Mouse (Mus musculus) brain, embryonic 14.5 days (tissue): ENCODE measurements around the gene Sesn1.

Experiments used
- CTCF ChIP-seq: fragments of 200-500 bp; IDR thresholded peaks from 2 replicates; pipeline ENCODE4 v1.5.1; 2012; ENCODE audit warnings: inconsistent platforms, mild to moderate bottlenecking, moderate library complexity, borderline replicate concordance; ENCODE audit not compliant: insufficient read depth, insufficient read length; ENCODE audit errors: extremely low read depth
- POLR2A ChIP-seq: fragments of 200-500 bp; IDR thresholded peaks from 2 replicates; pipeline ENCODE4 v1.6.1; 2012; ENCODE audit warnings: mild to moderate bottlenecking, inconsistent platforms, borderline replicate concordance; ENCODE audit not compliant: poor library complexity, insufficient read depth, insufficient read length, severe bottlenecking; ENCODE audit errors: extremely low read depth

DNA sequence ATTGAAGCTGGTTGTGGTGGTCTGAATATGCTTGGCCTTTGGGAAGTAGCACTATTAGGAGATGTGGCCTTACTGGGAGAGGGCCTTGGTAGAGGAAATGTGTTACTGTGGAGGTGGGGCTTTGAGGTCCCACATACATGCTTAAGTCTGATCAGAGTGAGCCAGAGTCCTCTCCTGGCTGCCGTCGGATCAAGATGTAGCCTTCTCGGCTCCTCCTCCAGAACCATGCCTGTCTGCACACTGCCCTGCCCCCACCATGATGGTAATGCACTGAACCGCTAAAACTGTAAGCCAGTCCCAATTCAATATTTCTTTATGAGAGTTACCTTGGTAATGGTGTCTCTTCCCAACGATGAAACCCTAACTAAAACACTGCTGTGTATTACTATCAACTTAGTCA, 19.5 kb downstream of the Sesn1 start:
- TF ChIP-seq POLR2A (no peak), CTCF (no peak)
